Mouse (Mus musculus) intestine, embryonic 16.5 days (tissue): ENCODE measurements around the gene Gm20403. TPM values are rescaled to one million over a fixed set of nuclear protein-coding genes. Genes with fewer than 3 reads are reported as not detected.

ENCODE experiments used
- ATAC-seq: fragments of 200-750 bp; cut with Nextera tagmentation; 2 replicates; pipeline ENCODE4 v1.8.0; 2017; ENCODE audit warnings: moderate TSS enrichment, moderate library complexity
- H3K27ac ChIP-seq: fragments of 300-500 bp; sonication (generic); 2 replicates; pipeline ENCODE4 v1.5.1; 2014; ENCODE audit warnings: mild to moderate bottlenecking, low read length
- H3K27me3 ChIP-seq: fragments of 300-500 bp; sonication (generic); replicated peaks from 2 replicates; pipeline ENCODE4 v1.6.1; 2014; ENCODE audit warnings: low read length, control low read depth, mixed read lengths; ENCODE audit not compliant: control insufficient read depth, insufficient read depth
- H3K36me3 ChIP-seq: fragments of 300-500 bp; sonication (generic); 2 replicates; pipeline ENCODE4 v1.6.1; 2014; ENCODE audit warnings: low read length, control low read depth; ENCODE audit not compliant: control insufficient read depth, insufficient read depth
- H3K4me1 ChIP-seq: fragments of 300-500 bp; sonication (generic); 2 replicates; pipeline ENCODE4 v1.6.1; 2014; ENCODE audit warnings: low read length, control low read depth, mixed read lengths; ENCODE audit not compliant: control insufficient read depth, insufficient read depth
- H3K4me2 ChIP-seq: fragments of 300-500 bp; sonication (generic); 2 replicates; pipeline ENCODE4 v1.6.1; 2014; ENCODE audit warnings: low read depth, low read length, control low read depth
- H3K4me3 ChIP-seq: fragments of 300-500 bp; sonication (generic); 2 replicates; pipeline ENCODE4 v1.5.1; 2014; ENCODE audit warnings: mild to moderate bottlenecking, low read length
- H3K9ac ChIP-seq: fragments of 300-500 bp; sonication (generic); 2 replicates; pipeline ENCODE4 v1.6.1; 2014; ENCODE audit warnings: low read depth, low read length
- H3K9me3 ChIP-seq: fragments of 300-500 bp; sonication (generic); 2 replicates; pipeline ENCODE4 v1.6.1; 2016; ENCODE audit warnings: low read length, control low read depth; ENCODE audit not compliant: control insufficient read depth
- WGBS: fragments of 180-500 bp; shearing (Covaris S2); extraction: QIAGEN DNeasy Blood & Tissue Kit; methylation state at CpG from one replicate; pipeline ENCODE4 v1.1.7; 2014; 5-methylcytosine and 5-hydroxymethylcytosine counted together
- polyA plus RNA-seq: library from polyadenylated mRNA; unstranded; fragments of >200 nt; fragmentation: Nextera tagmentation; extraction: Ambion mirVana; gene quantifications from 2 replicates; pipeline ENCODE4 v1.2.1, GENCODE M21; 2015

Gene Gm20403
- polyA plus RNA-seq, 1 experiment from 2014 or later = not detected

- no peak overlapping the region for H3K4me2 ChIP-seq
- H3K4me3 ChIP-seq = no peak overlapping the region
- no peak overlapping the region for H3K9ac ChIP-seq
- no peaks in the 10 kb centered on the region for H3K36me3 ChIP-seq
- H3K27ac ChIP-seq = no peak overlapping the region
- H3K9me3 ChIP-seq = no peaks in the 10 kb centered on the region
- 80% methylated on average over 7 of the region's 7 CpGs for WGBS
- ATAC-seq = no peak
- peaks cover 4% of the 10 kb centered on the region for H3K4me1 ChIP-seq
- no peaks in the 10 kb centered on the region for H3K27me3 ChIP-seq
Measured at GRCm38 (mm10) chr12:54982935-54983715, 3.2 kb downstream of the Gm20403 start.

GRCm38 (mm10) chr12:54981962-54982361, 4.4 kb downstream of the Gm20403 start:
- WGBS = 80% methylated on average over 6 of the region's 6 CpGs
- Histone ChIP-seq H3K36me3 (no peaks in the 10 kb centered on the region), H3K27me3 (no peaks in the 10 kb centered on the region)

GRCm38 (mm10) chr12:54980939-54981338, 5.4 kb downstream of the Gm20403 start:
- H3K4me3 ChIP-seq = no peak overlapping the region
- ATAC-seq = no peak
- H3K27me3 ChIP-seq = no peaks in the 10 kb centered on the region
- no peak overlapping the region for H3K9ac ChIP-seq
- no peaks in the 10 kb centered on the region for H3K36me3 ChIP-seq
- no peak overlapping the region for H3K4me2 ChIP-seq
- WGBS = 85% methylated on average over 5 of the region's 5 CpGs
- H3K27ac ChIP-seq = no peak overlapping the region
- H3K4me1 ChIP-seq = peaks cover 6% of the 10 kb centered on the region
- H3K9me3 ChIP-seq = no peaks in the 10 kb centered on the region

More at GRCm38 (mm10) chr12:54981962-54982361, 4.4 kb downstream of the Gm20403 start:
- Histone ChIP-seq H3K9me3 (no peaks in the 10 kb centered on the region), H3K4me2 (no peak overlapping the region), H3K4me3 (no peak overlapping the region), H3K27ac (no peak overlapping the region), H3K9ac (no peak overlapping the region), H3K4me1 (peaks cover 4% of the 10 kb centered on the region)
- ATAC-seq = no peak

GRCm38 (mm10) chr12:54980532-54980931, 5.8 kb downstream of the Gm20403 start:
- WGBS = 69% methylated on average over 6 of the region's 6 CpGs
- Histone ChIP-seq H3K4me2 (no peak overlapping the region), H3K4me1 (peaks cover 6% of the 10 kb centered on the region), H3K4me3 (no peak overlapping the region), H3K36me3 (no peaks in the 10 kb centered on the region), H3K9me3 (no peaks in the 10 kb centered on the region), H3K27ac (no peak overlapping the region), H3K27me3 (no peaks in the 10 kb centered on the region), H3K9ac (no peak overlapping the region)
- ATAC-seq = no peak

GRCm38 (mm10) chr12:54969033-54969432, 17.3 kb downstream of the Gm20403 start:
- Histone ChIP-seq H3K9ac (no peak overlapping the region), H3K36me3 (no peaks in the 10 kb centered on the region), H3K27me3 (no peaks in the 10 kb centered on the region), H3K4me3 (no peak overlapping the region), H3K4me1 (no peaks in the 10 kb centered on the region), H3K27ac (no peak overlapping the region), H3K9me3 (no peaks in the 10 kb centered on the region), H3K4me2 (no peak overlapping the region)
- ATAC-seq = no peak
- WGBS = 72% methylated on average over 3 of the region's 3 CpGs

GRCm38 (mm10) chr12:54965532-54966160, 20.7 kb downstream of the Gm20403 start:
- Histone ChIP-seq H3K4me1 (no peaks in the 10 kb centered on the region), H3K9me3 (no peaks in the 10 kb centered on the region), H3K9ac (no peak overlapping the region), H3K27me3 (no peaks in the 10 kb centered on the region), H3K4me3 (no peak overlapping the region), H3K27ac (no peak overlapping the region), H3K4me2 (no peak overlapping the region), H3K36me3 (no peaks in the 10 kb centered on the region; the same call in 1 of the 2 replicates)
- WGBS = 95% methylated on average over 4 of the region's 4 CpGs
- no peak for ATAC-seq

- no peak overlapping the region for H3K27ac ChIP-seq
- no peak overlapping the region for H3K4me2 ChIP-seq
- peaks cover 3% of the 10 kb centered on the region; the same call in 1 of the 2 replicates for H3K4me1 ChIP-seq
- H3K4me3 ChIP-seq = no peak overlapping the region
- H3K9ac ChIP-seq = no peak overlapping the region
- no peak for ATAC-seq
- H3K36me3 ChIP-seq = no peaks in the 10 kb centered on the region; the same call in 1 of the 2 replicates
- WGBS = 39% methylated on average over 2 of the region's 2 CpGs
- H3K9me3 ChIP-seq = no peaks in the 10 kb centered on the region
- no peaks in the 10 kb centered on the region for H3K27me3 ChIP-seq
Measured at GRCm38 (mm10) chr12:54959569-54959968, 26.8 kb downstream of the Gm20403 start.

GRCm38 (mm10) chr12:54956974-54957373, 29.4 kb downstream of the Gm20403 start:
- ATAC-seq = no peak

GRCm38 (mm10) chr12:54956457-54956856, 29.9 kb downstream of the Gm20403 start:
- peaks cover 3% of the 10 kb centered on the region; the same call in 1 of the 2 replicates for H3K4me1 ChIP-seq
- no peak overlapping the region for H3K9ac ChIP-seq
- no peaks in the 10 kb centered on the region for H3K9me3 ChIP-seq
- 93% methylated on average over 4 of the region's 4 CpGs for WGBS
- H3K27me3 ChIP-seq = no peaks in the 10 kb centered on the region
- no peak overlapping the region for H3K4me3 ChIP-seq
- H3K4me2 ChIP-seq = no peak overlapping the region
- H3K36me3 ChIP-seq = peaks cover 4% of the 10 kb centered on the region; the same call in 1 of the 2 replicates
- H3K27ac ChIP-seq = no peak overlapping the region
- ATAC-seq = no peak

More at GRCm38 (mm10) chr12:54956974-54957373, 29.4 kb downstream of the Gm20403 start:
- no peak overlapping the region for H3K4me3 ChIP-seq
- H3K4me2 ChIP-seq = no peak overlapping the region
- no peaks in the 10 kb centered on the region for H3K27me3 ChIP-seq
- H3K9me3 ChIP-seq = no peaks in the 10 kb centered on the region
- WGBS = 71% methylated on average over 2 of the region's 2 CpGs
- no peak overlapping the region for H3K9ac ChIP-seq
- H3K36me3 ChIP-seq = peaks cover 4% of the 10 kb centered on the region; the same call in 1 of the 2 replicates
- peaks cover 3% of the 10 kb centered on the region; the same call in 1 of the 2 replicates for H3K4me1 ChIP-seq
- H3K27ac ChIP-seq = no peak overlapping the region
